Mouse (Mus musculus) granulocyte monocyte progenitor cell, adult 5-6 weeks (primary cell): Measurements from ENCODE around the gene Adh7. TPM values are rescaled to one million over a fixed set of nuclear protein-coding genes. Genes with fewer than 3 reads are reported as not detected.

Source experiments
- ATAC-seq: replicated peaks from 2 replicates; pipeline ENCODE4 v1.8.0; 2016; ENCODE audit warnings: mild to moderate bottlenecking, moderate TSS enrichment, inconsistent platforms; ENCODE audit not compliant: poor library complexity, severe bottlenecking
- total RNA-seq, 2 experiments: library from RNA; stranded (forward) in 1 of 2; stranded (reverse) in 1 of 2; fragments of 200-712, 200-1000 nt in 1 of 2; fragments of >200 nt in 1 of 2; fragmentation: Nextera tagmentation in 1 of 2; gene quantifications; 2 replicates each; pipeline ENCODE4 v1.2.3; 2014 to 2017

The Adh7 gene
- total RNA-seq, 2 experiments from 2014 or later: not detected

DNA sequence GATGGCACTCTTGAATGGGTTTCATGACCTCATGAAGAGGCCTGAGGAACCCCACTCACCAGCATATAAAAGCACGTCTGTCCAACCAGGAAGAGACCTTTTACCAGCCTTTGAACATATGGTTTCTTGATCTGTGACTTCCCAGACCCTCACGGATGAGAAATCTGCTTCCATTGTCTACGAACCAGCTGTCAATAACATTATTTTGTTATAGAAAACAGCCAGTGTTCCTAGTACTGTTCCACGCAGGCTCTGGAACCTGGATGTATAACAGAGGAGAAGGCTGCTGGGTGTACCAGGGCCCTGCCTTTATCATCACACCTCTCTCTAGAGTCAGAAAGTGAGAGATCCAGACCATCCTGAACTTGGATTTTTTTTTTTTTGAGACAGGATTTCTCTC is 29.7 kb downstream of the Adh7 start:
- ATAC-seq: no peak

GRCm38 (mm10) chr3:138248011-138248410 is 30.5 kb downstream of the Adh7 start:
- ATAC-seq: no peak

GRCm38 (mm10) chr3:138248746-138249145 is 31.2 kb downstream of the Adh7 start:
- no peak for ATAC-seq

DNA sequence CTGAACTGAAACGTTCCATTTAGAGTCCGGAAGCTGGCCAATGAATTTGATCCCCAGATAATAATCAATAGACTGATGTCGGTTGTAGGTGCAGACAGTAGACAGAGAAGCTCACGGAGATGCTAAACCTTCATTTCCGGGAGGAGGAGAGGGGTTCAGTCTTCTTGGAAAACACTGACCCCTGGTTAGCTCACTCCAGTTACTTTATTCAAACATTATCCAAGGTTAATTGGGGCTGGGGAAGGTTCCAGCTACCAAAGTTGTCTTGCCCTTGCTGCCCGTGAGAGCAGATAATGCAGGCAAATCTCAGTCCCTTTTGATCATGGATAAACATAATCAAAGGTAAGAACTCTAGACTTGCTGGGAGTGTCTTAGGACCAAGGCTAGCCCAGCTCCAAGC is 33.6 kb downstream of the Adh7 start:
- no peak for ATAC-seq

GRCm38 (mm10) chr3:138254205-138254604 is 36.6 kb downstream of the Adh7 start:
- no peak for ATAC-seq

DNA sequence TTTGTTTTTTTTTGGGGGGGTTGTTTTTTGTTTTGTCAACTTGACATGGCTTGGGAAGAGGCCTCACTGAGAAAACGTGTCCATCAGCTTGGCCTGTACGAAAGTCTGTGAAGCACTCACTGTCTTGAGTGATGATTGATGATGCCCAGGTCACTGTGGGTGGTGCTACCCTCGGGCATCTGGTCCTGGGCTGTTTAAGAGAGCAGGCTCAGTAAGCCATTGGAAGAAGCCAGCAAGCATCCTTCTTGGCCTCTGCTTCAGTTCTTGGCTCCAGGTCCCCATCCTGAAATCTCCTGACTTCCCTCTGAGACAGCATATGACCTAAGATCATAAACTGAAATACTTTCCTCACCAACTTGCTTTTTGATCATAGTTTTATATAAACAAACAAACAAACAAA is 37.8 kb downstream of the Adh7 start:
- ATAC-seq: no peak

GRCm38 (mm10) chr3:138255780-138256550 is 38.4 kb downstream of the Adh7 start:
- no peak for ATAC-seq

GRCm38 (mm10) chr3:138260721-138261669 is 43.4 kb downstream of the Adh7 start, which contains the start of gene Adh1:
TSS of gene Adh1 (plus strand) at chr3:138260991.
- no peak for ATAC-seq

DNA sequence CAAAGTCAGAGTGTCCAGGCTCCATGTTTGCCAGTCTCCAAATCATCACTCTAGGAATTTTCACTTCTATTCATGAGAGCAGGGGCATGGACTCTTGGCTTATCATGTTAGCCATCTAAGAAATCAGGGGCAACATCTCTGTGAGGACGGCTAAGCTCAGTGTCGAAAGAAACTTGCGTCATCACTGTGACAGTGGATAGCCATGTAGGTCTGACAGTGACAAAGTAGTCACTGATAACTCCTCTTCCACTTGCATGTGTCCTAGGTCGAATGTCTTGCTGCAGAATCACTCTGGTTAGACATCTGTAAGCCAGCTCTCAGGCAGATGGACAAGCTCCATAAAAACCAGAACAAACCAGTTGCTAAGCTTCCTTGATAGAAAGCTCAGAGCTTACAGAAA is 45.0 kb downstream of the Adh7 start:
- no peak for ATAC-seq

- ATAC-seq: no peak
Measured at GRCm38 (mm10) chr3:138263154-138263930, 45.8 kb downstream of the Adh7 start.

GRCm38 (mm10) chr3:138264648-138265047 is 47.1 kb downstream of the Adh7 start:
- no peak for ATAC-seq

GRCm38 (mm10) chr3:138270507-138270906 is 52.9 kb downstream of the Adh7 start:
- no peak for ATAC-seq

DNA sequence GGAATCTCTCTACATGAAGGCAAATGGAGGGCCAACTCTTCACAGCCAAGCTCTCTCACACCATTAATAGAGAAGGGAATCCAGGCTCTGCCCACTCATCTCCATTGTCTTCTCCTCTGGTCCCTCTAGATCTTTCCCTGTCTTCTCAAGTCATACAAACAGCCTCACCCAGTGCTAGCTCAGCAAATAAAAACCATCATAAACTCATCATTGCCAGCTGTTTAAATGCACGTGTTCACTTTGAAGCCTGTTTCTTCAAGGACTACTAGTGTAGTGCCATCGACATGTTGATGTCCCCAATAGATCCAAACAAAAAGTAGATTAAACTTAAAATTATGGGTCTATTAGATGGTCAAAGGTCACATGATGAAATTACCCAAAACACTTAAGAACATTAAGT is 53.7 kb downstream of the Adh7 start:
- no peak for ATAC-seq

DNA sequence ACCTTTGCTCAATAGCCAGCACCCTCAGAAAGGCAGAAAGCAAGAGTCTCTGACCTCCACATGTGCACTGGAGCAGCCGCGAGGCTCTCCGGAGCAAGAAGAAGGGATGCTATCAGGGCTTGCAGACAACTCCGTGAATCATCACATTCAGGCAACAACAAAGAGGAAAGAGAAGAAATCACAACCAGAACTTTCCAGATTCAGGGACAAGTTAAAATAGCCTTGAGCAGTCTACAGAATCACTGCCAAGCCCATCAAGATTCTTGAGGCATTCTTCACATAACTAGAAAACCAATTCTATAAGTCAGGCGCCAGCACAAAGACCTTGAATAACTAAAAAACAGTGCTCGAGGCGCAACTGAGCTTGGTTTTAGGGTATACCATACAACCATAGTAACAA is 55.5 kb downstream of the Adh7 start:
- no peak for ATAC-seq

- no peak for ATAC-seq
Measured at GRCm38 (mm10) chr3:138275100-138275499, 57.5 kb downstream of the Adh7 start.

DNA sequence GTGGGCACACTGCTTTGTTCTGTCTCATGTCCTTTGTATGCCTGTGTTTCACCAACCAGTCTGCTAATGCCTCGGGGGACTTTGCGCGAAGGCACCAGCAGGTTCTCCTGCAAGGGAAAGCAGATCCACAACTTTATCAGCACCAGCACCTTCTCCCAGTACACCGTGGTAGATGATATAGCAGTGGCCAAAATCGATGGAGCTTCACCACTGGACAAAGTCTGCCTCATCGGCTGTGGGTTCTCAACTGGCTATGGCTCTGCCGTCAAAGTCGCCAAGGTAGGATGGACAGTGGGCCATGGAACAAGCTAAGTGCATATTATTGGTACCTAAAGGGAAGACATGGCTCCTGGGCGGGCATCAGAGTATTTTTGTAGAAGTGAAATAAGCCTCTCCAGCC is 65.0 kb downstream of the Adh7 start:
- no peak for ATAC-seq

Other genes starting within 250 kb of the Adh7 start
- gene Dapp1, start 236.2 kb upstream of the Adh7 start, total RNA-seq (2014; fragmentation: Nextera tagmentation): 116 and 120 TPM in 2 replicates
- 125 and 126 TPM in 2 replicates for gene Dapp1, start 236.2 kb upstream of the Adh7 start, total RNA-seq (2017)
- not detected in 2 replicates for gene 1110002E22Rik, start 152.7 kb upstream of the Adh7 start, total RNA-seq (2014; fragmentation: Nextera tagmentation)
- not detected in 2 replicates for gene 1110002E22Rik, start 152.7 kb upstream of the Adh7 start, total RNA-seq (2017)
- gene Gm5105, start 150.4 kb upstream of the Adh7 start, total RNA-seq (2014; fragmentation: Nextera tagmentation): not detected in 2 replicates
- not detected in 2 replicates for gene Gm5105, start 150.4 kb upstream of the Adh7 start, total RNA-seq (2017)
- gene Trmt10a, start 74.3 kb upstream of the Adh7 start, total RNA-seq (2014; fragmentation: Nextera tagmentation): 3.9 and 9.1 TPM in 2 replicates
- 11.0 and 20.0 TPM in 2 replicates for gene Trmt10a, start 74.3 kb upstream of the Adh7 start, total RNA-seq (2017)
- 2.2 and 2.5 TPM in 2 replicates for gene Mttp, start 72.8 kb upstream of the Adh7 start, total RNA-seq (2014; fragmentation: Nextera tagmentation)
- gene Mttp, start 72.8 kb upstream of the Adh7 start, total RNA-seq (2017): 2.3 and 4.7 TPM in 2 replicates
- not detected in 2 replicates for gene 4930579F01Rik, start 23.9 kb upstream of the Adh7 start, total RNA-seq (2014; fragmentation: Nextera tagmentation)
- gene 4930579F01Rik, start 23.9 kb upstream of the Adh7 start, total RNA-seq (2017): not detected in 2 replicates
- not detected in 2 replicates for gene Adh1, start 43.2 kb downstream of the Adh7 start, total RNA-seq (2014; fragmentation: Nextera tagmentation)
- not detected in 2 replicates for gene Adh1, start 43.2 kb downstream of the Adh7 start, total RNA-seq (2017)
- not detected in 2 replicates for gene Adh6a, start 95.5 kb downstream of the Adh7 start, total RNA-seq (2014; fragmentation: Nextera tagmentation)
- not detected in 2 replicates for gene Adh6a, start 95.5 kb downstream of the Adh7 start, total RNA-seq (2017)
- not detected in 2 replicates for gene Adh6b, start 124.0 kb downstream of the Adh7 start, total RNA-seq (2014; fragmentation: Nextera tagmentation)
- gene Adh6b, start 124.0 kb downstream of the Adh7 start, total RNA-seq (2017): not detected in 2 replicates
- not detected in 2 replicates for gene Adh4, start 197.7 kb downstream of the Adh7 start, total RNA-seq (2014; fragmentation: Nextera tagmentation)
- not detected in 2 replicates for gene Adh4, start 197.7 kb downstream of the Adh7 start, total RNA-seq (2017)
- 108 and 128 TPM in 2 replicates for gene Adh5, start 225.3 kb downstream of the Adh7 start, total RNA-seq (2014; fragmentation: Nextera tagmentation)
- gene Adh5, start 225.3 kb downstream of the Adh7 start, total RNA-seq (2017): 131 and 164 TPM in 2 replicates